Mouse (Mus musculus): ENCODE measurements around the gene Plcb1.

DNA sequence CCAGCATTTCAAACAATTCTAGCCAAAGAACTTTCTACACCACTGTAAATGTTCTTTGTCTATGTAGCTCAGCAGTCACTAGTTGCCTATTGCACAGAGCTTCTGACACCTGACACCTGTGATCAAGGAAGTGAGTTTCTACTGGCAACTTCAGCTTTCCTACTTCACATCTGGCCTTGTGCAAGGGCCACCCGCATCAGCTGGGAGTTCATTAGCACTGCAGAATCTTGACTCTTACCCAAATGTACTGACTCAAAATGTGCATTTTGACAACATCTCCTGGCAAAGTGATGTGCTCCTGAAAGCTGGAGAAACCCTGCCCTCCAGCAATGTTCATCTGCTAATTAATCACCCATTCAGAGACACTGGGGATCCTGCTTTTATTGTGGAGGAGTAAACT lies 232.4 kb downstream of the Plcb1 start:
- TF ChIP-seq CTCF (IDR thresholded peaks at IDR 0.05; ENCODE audit: extremely low read depth, insufficient read depth, low read length) (no peak), POLR2A (IDR thresholded peaks at IDR 0.05; ENCODE audit: extremely low read depth, insufficient read depth, low read length) (no peak)
